Mouse (Mus musculus): ENCODE data around the gene Fbp2. TPM values are rescaled to one million over a fixed set of nuclear protein-coding genes. Genes with fewer than 3 reads are reported as not detected.

Gene Fbp2
- 1 to 10 TPM; 2.8 to 5.0 TPM for total RNA-seq (2021)
- long read RNA-seq, experiment 1, partial matches to known transcripts: 0 of 2 reads
- long read RNA-seq, experiment 1, other reads (novel, unspliced or antisense): 1 of 2 reads
- long read RNA-seq, experiment 2, transcript Fbp2-201 (7 exons, 1,354 nt): major isoform, 11 of 11 reads
- long read RNA-seq, experiment 2, partial matches to known transcripts: 0 of 11 reads
- long read RNA-seq, experiment 2, other reads (novel, unspliced or antisense): 0 of 11 reads

- DNase-seq (ENCODE audit: low spot score in 2 of 2): no peak
These were observed at the start of gene Fbp2 for GRCm38 (mm10) chr13:62857941-62858915. Fbp2 (minus strand) TSS chr13:62858422.

- no peak for DNase-seq (ENCODE audit: low spot score in 2 of 2)
These were observed 49.4 kb upstream of the Fbp2 start for GRCm38 (mm10) chr13:62907527-62908162.

GRCm38 (mm10) chr13:62901139-62901538 is 42.9 kb upstream of the Fbp2 start:
- DNase-seq (ENCODE audit: low spot score in 2 of 2): no peak

DNA sequence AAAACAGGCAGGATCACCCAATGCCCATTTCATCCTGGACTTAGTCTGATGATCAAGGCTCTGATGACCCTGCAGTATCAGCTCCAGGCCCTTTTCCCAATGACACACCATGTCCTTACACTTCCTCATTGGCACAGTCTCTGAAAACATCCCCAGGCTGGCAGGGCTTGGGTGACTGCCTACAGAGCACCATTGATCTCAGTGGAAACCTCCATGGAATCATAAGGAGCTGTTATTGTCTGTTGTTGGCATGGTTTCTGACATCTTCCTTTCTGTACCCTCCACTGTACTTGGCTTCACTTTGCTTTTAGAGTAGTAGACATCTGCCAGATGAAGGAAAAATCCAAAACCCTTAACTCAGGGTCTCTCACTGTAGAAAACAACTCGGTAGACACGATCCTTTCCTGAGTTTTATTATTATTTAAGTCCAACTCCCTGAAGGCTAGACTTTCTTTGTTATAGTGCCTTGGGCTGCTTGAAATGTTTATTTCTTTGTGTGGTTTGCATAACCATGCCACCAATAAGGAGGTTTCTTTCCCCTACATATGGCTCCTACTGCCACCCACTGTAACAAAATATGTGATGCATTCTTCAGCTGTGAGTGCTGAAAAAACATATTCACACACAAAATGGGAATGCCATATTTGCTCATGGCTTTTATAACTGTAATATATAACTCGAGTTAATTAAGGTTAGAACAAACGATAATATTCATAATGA is 39.9 kb upstream of the Fbp2 start:
- no peak for DNase-seq (ENCODE audit: low spot score in 2 of 2)

DNA sequence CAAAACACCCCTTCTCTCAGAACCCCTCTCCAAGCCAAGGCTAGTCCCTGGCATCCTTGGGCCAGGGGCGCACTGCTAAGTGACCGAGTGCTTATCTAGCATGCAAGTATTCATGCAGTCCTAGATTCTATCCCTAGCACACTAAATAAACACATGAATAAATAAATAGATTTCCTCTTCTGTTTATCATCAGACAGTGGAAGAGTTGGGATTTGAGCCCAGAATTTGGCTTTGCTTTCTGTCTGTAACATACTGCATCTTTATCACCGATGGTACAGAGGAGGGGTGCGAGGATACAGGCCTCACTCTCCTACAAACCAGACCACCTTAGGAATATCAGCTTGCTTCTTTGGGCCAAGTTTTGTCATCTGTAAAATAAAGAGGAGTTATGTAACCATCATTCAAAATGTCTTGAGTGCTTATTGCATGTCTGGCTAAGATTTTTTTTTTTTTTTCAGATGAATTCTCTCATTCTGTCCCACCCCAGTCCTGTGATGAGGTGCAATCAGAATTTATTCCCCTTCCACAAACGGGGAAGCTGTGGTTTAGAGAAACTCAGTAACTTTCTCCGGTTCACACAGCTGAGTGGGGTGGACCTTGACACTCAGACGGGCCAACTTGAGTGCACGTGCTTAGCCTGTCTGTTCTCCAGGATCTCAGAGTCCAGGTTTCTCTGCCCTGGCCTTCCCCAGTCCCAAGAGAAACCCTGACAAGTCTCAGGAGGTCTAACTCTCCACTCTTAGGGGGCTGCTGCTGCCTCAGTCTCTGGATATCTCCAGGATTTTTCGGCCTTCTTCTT is 35.0 kb upstream of the Fbp2 start:
- no peak for DNase-seq (ENCODE audit: low spot score in 2 of 2)

DNA sequence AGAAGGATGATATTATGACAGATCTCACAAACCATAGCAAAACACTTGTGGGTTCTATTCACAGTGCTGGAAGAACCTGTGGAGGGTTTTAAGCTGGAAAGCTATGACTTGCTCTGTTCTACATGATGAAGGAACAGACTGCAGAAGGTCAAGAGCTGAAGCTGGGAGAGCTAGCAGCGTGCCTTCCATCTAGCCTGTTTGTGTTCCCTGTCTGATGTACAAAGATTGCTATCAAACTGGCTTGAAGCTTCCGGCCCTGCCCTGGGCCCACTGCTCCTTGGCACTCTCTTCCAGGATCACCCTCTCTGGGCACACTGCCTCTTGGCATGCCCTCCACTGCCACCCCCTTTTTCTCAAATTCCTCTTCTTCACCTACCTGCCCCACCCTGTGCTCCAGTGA is 31.1 kb upstream of the Fbp2 start:
- DNase-seq (ENCODE audit: low spot score in 2 of 2): no peak

DNA sequence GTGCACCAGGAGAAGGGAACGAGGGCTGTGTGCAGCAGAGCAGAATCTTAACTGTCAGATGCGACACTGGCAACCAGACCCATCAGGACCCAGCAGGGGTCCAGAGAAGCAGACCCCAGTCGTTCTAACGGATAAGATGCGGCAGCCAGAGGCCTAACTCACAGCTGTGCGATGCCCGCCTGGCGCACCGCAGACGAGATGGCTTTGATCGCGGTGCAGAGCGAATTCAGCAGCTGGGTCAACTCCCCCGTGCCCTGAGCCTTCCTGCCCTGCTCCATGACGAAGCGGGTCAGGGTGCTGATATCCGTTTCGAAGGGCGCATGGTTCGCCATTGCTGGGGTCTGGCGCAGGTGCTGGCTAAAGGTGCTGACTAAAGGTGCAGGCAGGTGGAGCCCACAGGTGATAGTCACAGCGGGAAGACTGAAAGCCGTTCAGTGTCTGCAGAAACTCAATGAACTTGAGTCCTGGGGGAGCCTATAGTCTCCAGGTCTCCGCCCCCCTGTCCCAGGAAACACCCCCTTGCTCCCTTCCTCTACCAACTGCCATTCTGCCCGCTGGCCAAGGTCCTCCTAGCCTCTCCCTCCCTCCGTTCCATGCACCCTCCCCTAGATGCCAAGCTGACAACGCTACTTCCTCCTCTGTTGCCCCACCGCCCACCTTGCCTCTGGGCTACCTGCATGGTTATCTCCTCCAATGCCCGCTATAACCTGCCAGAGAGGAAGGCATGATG is 29.7 kb upstream of the Fbp2 start, which contains the start of gene Fbp1:
Fbp1 (minus strand) TSS at position 571 of the 730 bp plus-strand sequence.
- no peak for DNase-seq (ENCODE audit: low spot score in 2 of 2)

GRCm38 (mm10) chr13:62884536-62884935 is 26.3 kb upstream of the Fbp2 start:
- DNase-seq (ENCODE audit: low spot score in 2 of 2): no peak

DNA sequence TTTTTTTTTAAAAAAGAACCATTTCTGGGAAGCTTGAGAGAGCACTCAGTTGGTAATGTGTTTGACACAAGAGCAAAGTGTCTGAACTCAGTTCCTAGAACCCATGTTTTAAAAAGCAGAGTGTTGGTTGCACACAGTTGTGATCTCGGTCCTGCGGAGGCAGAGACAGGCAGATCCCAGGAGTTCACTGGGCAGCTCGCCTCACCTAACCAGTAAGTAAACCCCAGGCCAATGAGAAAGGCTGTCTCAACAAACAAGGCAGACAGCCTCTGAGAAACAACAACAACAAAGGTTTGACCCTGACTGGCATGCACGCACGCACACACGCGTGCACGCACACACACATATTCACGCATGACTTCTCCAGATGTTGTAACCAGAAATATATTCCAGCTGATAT is 25.7 kb upstream of the Fbp2 start:
- DNase-seq (ENCODE audit: low spot score in 2 of 2): no peak

DNA sequence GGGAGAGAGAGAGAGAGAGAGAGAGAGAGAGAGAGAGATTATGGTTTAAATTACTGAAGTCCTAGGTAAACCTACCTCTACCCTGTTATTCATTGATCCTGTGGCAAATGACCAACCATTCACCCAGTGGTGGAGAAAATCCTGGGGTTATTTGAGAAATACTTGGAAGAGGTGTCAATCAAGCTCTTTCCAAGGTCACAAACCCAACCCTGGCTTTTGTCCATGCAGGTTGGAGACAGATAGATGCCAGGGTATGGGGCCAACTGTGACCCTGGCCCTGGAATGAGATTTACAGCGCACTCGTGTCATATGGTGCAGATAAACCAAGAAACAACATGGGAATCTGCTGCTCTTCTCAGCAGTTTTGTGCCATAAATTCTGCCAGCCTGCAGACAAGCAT is 25.2 kb upstream of the Fbp2 start:
- DNase-seq (ENCODE audit: low spot score in 2 of 2): no peak

GRCm38 (mm10) chr13:62882856-62883255 is 24.6 kb upstream of the Fbp2 start:
- no peak for DNase-seq (ENCODE audit: low spot score in 2 of 2)

- no peak for DNase-seq (ENCODE audit: low spot score in 2 of 2)
These were observed 23.1 kb upstream of the Fbp2 start for GRCm38 (mm10) chr13:62881336-62881735.

DNA sequence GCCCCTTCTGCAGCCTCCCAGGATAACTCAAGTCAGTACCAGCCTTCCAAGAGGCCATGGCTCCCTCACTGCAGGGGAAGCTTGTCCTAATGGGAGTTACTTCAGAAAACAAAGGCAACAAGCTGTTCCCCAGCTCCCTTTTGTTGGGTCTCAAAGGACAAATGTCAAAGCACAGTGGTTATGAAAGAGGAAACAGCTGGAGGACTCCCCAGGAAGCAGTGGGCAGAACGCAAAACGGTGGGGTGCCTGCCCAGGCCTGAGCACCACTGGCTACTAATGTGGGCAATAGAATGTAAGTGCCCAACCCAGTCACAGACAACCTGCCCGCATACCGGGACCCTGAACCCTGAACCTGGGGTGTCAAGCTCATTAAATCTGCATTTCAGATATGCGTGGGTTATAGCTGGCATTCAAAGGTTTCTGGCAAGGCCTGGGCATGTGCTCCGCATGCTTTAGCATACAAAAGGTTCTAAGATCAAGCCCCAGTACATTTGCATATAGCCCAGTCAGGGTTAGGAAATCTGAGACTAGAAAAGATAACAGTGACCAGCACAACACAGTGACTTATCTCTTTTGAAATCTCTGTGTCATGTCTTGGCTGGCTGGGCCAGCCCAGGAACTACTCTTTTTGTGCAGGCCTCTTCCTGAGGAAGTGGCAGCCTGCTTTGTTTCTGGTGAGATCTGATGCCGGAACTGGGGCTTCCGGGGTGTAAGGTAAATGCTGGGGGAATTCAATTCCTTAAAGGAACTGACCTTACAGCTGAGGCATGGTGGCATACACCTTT is 21.8 kb upstream of the Fbp2 start:
- DNase-seq (ENCODE audit: low spot score in 2 of 2): no peak

- DNase-seq (ENCODE audit: low spot score in 2 of 2): no peak
These were observed 21.2 kb upstream of the Fbp2 start for GRCm38 (mm10) chr13:62879411-62879810.

DNA sequence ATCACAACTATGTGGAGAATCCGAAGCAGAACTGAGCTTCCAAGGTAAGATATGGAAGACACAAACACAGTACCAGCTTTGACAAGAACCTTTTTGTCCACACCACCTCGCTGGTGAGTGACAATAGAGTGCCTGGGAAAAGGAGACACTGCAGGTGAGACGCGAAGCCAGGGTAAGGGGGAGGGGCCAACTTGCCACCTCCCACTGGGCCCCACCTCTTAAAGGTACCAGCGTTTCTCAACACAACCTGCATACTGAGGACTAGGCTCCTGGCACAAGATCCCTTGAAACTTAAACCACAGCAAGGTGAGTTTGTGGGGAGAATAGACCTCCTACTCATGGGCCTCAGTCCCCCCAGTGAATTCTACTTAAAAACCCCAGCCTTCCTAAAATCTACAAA is 19.0 kb upstream of the Fbp2 start:
- DNase-seq (ENCODE audit: low spot score in 2 of 2): no peak

DNA sequence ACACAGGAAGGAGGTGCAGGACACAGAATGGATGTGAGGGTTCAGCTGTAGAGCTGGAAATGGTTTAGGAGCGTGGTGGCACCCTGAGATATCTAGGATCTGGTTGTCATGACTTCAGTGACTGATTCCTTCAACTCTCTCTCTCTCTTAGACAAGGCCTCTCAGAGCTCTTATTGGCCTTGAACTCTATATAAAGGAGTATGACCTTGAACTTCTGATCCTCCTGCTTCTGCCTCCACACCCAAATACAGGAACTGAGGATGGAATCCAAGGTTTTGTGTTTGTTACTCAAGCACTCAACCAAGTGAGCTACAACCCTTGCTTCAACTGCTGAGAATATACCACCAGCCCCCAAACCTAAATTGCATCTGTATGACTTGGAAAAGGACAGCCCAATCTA is 17.9 kb upstream of the Fbp2 start:
- no peak for DNase-seq (ENCODE audit: low spot score in 2 of 2)

- DNase-seq (ENCODE audit: low spot score in 2 of 2): no peak
These were observed 14.0 kb upstream of the Fbp2 start for GRCm38 (mm10) chr13:62872252-62872651.

- no peak for DNase-seq (ENCODE audit: low spot score in 2 of 2)
These were observed 12.4 kb upstream of the Fbp2 start for GRCm38 (mm10) chr13:62870605-62871004.

GRCm38 (mm10) chr13:62866817-62867216 is 8.6 kb upstream of the Fbp2 start:
- no peak for DNase-seq (ENCODE audit: low spot score in 2 of 2)
